Mouse (Mus musculus) embryonic facial prominence, embryonic 14.5 days (tissue): Measurements from ENCODE around the gene Gab1. TPM values are rescaled to one million over a fixed set of nuclear protein-coding genes. Genes with fewer than 3 reads are reported as not detected.

Experiments used
- ATAC-seq: fragments of 200-750 bp; cut with Nextera tagmentation; 2 replicates; pipeline ENCODE4 v1.8.0; 2017; ENCODE audit warnings: low read depth, moderate number of reproducible peaks, moderate TSS enrichment
- DNase-seq: peaks from one replicate; pipeline ENCODE4 v3.0.0-alpha.2; 2015; ENCODE audit warnings: low spot score
- H3K27ac ChIP-seq: fragments of 300-500 bp; sonication (generic); replicated peaks from 2 replicates; pipeline ENCODE4 v1.5.1; 2014; ENCODE audit warnings: low read depth, mild to moderate bottlenecking, low read length, moderate library complexity
- H3K27me3 ChIP-seq: fragments of 300-500 bp; sonication (generic); replicated peaks from 2 replicates; pipeline ENCODE4 v1.6.1; 2014; ENCODE audit warnings: low read length; ENCODE audit not compliant: control insufficient read depth, insufficient read depth
- H3K36me3 ChIP-seq: fragments of 300-500 bp; sonication (generic); 2 replicates; pipeline ENCODE4 v1.6.1; 2014; ENCODE audit warnings: low read length, mixed read lengths; ENCODE audit not compliant: control insufficient read depth, insufficient read depth
- H3K4me1 ChIP-seq: fragments of 300-500 bp; sonication (generic); 2 replicates; pipeline ENCODE4 v1.6.1; 2014; ENCODE audit warnings: antibody characterized with exemption, low read length; ENCODE audit not compliant: control insufficient read depth, insufficient read depth
- H3K4me2 ChIP-seq: fragments of 300-500 bp; sonication (generic); 2 replicates; pipeline ENCODE4 v1.6.1; 2014; ENCODE audit warnings: low read depth, mild to moderate bottlenecking, low read length, moderate library complexity, mixed read lengths
- H3K4me3 ChIP-seq: fragments of 300-500 bp; sonication (generic); 2 replicates; pipeline ENCODE4 v1.5.1; 2014; ENCODE audit warnings: low read depth, mild to moderate bottlenecking, low read length
- H3K9ac ChIP-seq: fragments of 300-500 bp; sonication (generic); 2 replicates; pipeline ENCODE4 v1.6.1; 2014; ENCODE audit warnings: low read depth, mild to moderate bottlenecking, low read length, moderate library complexity, mixed read lengths
- H3K9me3 ChIP-seq: fragments of 300-500 bp; sonication (generic); 2 replicates; pipeline ENCODE4 v1.6.1; 2016; ENCODE audit warnings: low read length; ENCODE audit not compliant: control insufficient read depth
- WGBS: fragments of 180-500 bp; shearing (Covaris S2); extraction: QIAGEN DNeasy Blood & Tissue Kit; methylation state at CpG from one replicate; pipeline ENCODE4 v1.1.7; 2014; 5-methylcytosine and 5-hydroxymethylcytosine counted together
- polyA plus RNA-seq: library from polyadenylated mRNA; unstranded; fragments of >200 nt; fragmentation: Nextera tagmentation; extraction: Ambion mirVana; gene quantifications from 2 replicates; pipeline ENCODE4 v1.2.1, GENCODE M21; 2014

The Gab1 gene
- polyA plus RNA-seq, 1 experiment from 2014 or later = 30.3 TPM

- Histone ChIP-seq H3K4me1 (no peaks in the 10 kb centered on the region), H3K4me3 (no peak overlapping the region), H3K27ac (no peak overlapping the region), H3K9ac (no peak overlapping the region), H3K27me3 (no peaks in the 10 kb centered on the region), H3K36me3 (peaks cover 62% of the 10 kb centered on the region), H3K9me3 (no peaks in the 10 kb centered on the region), H3K4me2 (no peak overlapping the region)
- WGBS = 90% methylated on average over 9 of the region's 9 CpGs
- DNase-seq (no peak), ATAC-seq (no peak)
These were observed 95.8 kb downstream of the Gab1 start for GRCm38 (mm10) chr8:80784559-80784958.

GRCm38 (mm10) chr8:80783271-80783670 lies 97.0 kb downstream of the Gab1 start:
- WGBS = 90% methylated on average over 4 of the region's 4 CpGs
- DNase-seq (no peak), ATAC-seq (no peak)
- Histone ChIP-seq H3K27me3 (no peaks in the 10 kb centered on the region), H3K36me3 (peaks cover 63% of the 10 kb centered on the region), H3K9me3 (no peaks in the 10 kb centered on the region), H3K4me2 (no peak overlapping the region), H3K4me3 (no peak overlapping the region), H3K9ac (no peak overlapping the region), H3K27ac (no peak overlapping the region), H3K4me1 (no peaks in the 10 kb centered on the region)

- ATAC-seq (peak; percentile 30; the same call in 1 of the 2 replicates), DNase-seq (peak; percentile 55)
- Histone ChIP-seq H3K4me3 (no peak overlapping the region), H3K9me3 (no peaks in the 10 kb centered on the region), H3K27me3 (no peaks in the 10 kb centered on the region), H3K9ac (no peak overlapping the region), H3K4me2 (no peak overlapping the region), H3K4me1 (no peaks in the 10 kb centered on the region), H3K27ac (no peak overlapping the region), H3K36me3 (peaks cover 72% of the 10 kb centered on the region)
- WGBS = 67% methylated on average over 10 of the region's 10 CpGs
These were observed 99.0 kb downstream of the Gab1 start for GRCm38 (mm10) chr8:80781338-80781737.

- Histone ChIP-seq H3K27ac (no peak overlapping the region), H3K4me2 (no peak overlapping the region), H3K4me3 (no peak overlapping the region), H3K27me3 (no peaks in the 10 kb centered on the region), H3K9me3 (no peaks in the 10 kb centered on the region), H3K4me1 (no peaks in the 10 kb centered on the region), H3K9ac (no peak overlapping the region), H3K36me3 (peaks cover 72% of the 10 kb centered on the region)
- DNase-seq (no peak), ATAC-seq (no peak)
- 95% methylated on average over 4 of the region's 4 CpGs for WGBS
These were observed 100.0 kb downstream of the Gab1 start for GRCm38 (mm10) chr8:80780271-80780670.

GRCm38 (mm10) chr8:80776436-80776835 lies 103.9 kb downstream of the Gab1 start:
- H3K27ac ChIP-seq = no peak overlapping the region
- ATAC-seq (no peak), DNase-seq (no peak)
- H3K4me2 ChIP-seq = no peak overlapping the region
- WGBS = 45% methylated on average over 8 of the region's 8 CpGs
- H3K9ac ChIP-seq = no peak overlapping the region
- H3K27me3 ChIP-seq = no peaks in the 10 kb centered on the region
- no peak overlapping the region for H3K4me3 ChIP-seq
- peaks cover 73% of the 10 kb centered on the region for H3K36me3 ChIP-seq
- no peaks in the 10 kb centered on the region for H3K9me3 ChIP-seq
- no peaks in the 10 kb centered on the region for H3K4me1 ChIP-seq

- ATAC-seq (no peak), DNase-seq (peak; percentile 71)
- H3K4me3 ChIP-seq = no peak overlapping the region
- H3K4me1 ChIP-seq = no peaks in the 10 kb centered on the region
- no peaks in the 10 kb centered on the region for H3K27me3 ChIP-seq
- 84% methylated on average over 4 of the region's 4 CpGs for WGBS
- no peak overlapping the region for H3K9ac ChIP-seq
- no peaks in the 10 kb centered on the region for H3K9me3 ChIP-seq
- peaks cover 81% of the 10 kb centered on the region for H3K36me3 ChIP-seq
- H3K27ac ChIP-seq = no peak overlapping the region
- H3K4me2 ChIP-seq = no peak overlapping the region
These were observed 107.4 kb downstream of the Gab1 start for GRCm38 (mm10) chr8:80772732-80773460.

GRCm38 (mm10) chr8:80768451-80768850 lies 111.9 kb downstream of the Gab1 start:
- no peaks in the 10 kb centered on the region for H3K4me1 ChIP-seq
- no peak overlapping the region for H3K27ac ChIP-seq
- no peak for DNase-seq
- H3K4me2 ChIP-seq = no peak overlapping the region
- no peak for ATAC-seq
- H3K27me3 ChIP-seq = no peaks in the 10 kb centered on the region
- no peak overlapping the region for H3K4me3 ChIP-seq
- 92% methylated on average over 6 of the region's 6 CpGs for WGBS
- H3K36me3 ChIP-seq = peaks cover 81% of the 10 kb centered on the region
- H3K9ac ChIP-seq = no peak overlapping the region
- H3K9me3 ChIP-seq = no peaks in the 10 kb centered on the region

GRCm38 (mm10) chr8:80753017-80753715 lies 127.2 kb downstream of the Gab1 start:
- 28% methylated on average over 9 of the region's 9 CpGs for WGBS
- DNase-seq = peak; percentile 89

More at GRCm38 (mm10) chr8:80753017-80753715, 127.2 kb downstream of the Gab1 start:
- no peak overlapping the region for H3K4me2 ChIP-seq
- H3K27me3 ChIP-seq = no peaks in the 10 kb centered on the region
- no peaks in the 10 kb centered on the region for H3K36me3 ChIP-seq
- ATAC-seq = peak; percentile 80
- H3K4me3 ChIP-seq = no peak overlapping the region
- no peaks in the 10 kb centered on the region for H3K9me3 ChIP-seq
- no peak overlapping the region for H3K9ac ChIP-seq
- H3K27ac ChIP-seq = no peak overlapping the region
- H3K4me1 ChIP-seq = no peaks in the 10 kb centered on the region
